Mouse (Mus musculus) ES-E14 (cell line): ENCODE data around the gene Adamts8. TPM values are rescaled to one million over a fixed set of nuclear protein-coding genes. Genes with fewer than 3 reads are reported as not detected.

Source experiments
- DNase-seq: peaks from one replicate; pipeline ENCODE4 v3.0.0-alpha.2; 2013; ENCODE audit warnings: low read depth, low spot score
- H3K27ac ChIP-seq: 2 replicates; pipeline ENCODE4 v1.5.1; 2012; ENCODE audit warnings: low read depth, mild to moderate bottlenecking, low read length, moderate library complexity, mixed read lengths; ENCODE audit not compliant: poor library complexity, insufficient read depth, severe bottlenecking
- H3K36me3 ChIP-seq: 2 replicates; pipeline ENCODE4 v1.6.1; 2012; ENCODE audit warnings: mild to moderate bottlenecking, low read length, moderate library complexity, mixed read lengths; ENCODE audit not compliant: control insufficient read depth, poor library complexity, insufficient read depth, severe bottlenecking
- H3K4me1 ChIP-seq, 2 experiments: fragments of 150-350 bp in 1 of 2; sonication (generic) in 1 of 2; 2 replicates each; pipeline ENCODE4 v1.6.1; 2012; ENCODE audit warnings: low read length in 2 of 2, mild to moderate bottlenecking in 1 of 2, mixed read lengths in 1 of 2; ENCODE audit not compliant: control insufficient read depth in 2 of 2, insufficient read depth in 2 of 2, poor library complexity in 1 of 2
- H3K4me3 ChIP-seq, 2 experiments: fragments of 150-350 bp in 1 of 2; sonication (generic) in 1 of 2; 2 replicates each; pipeline ENCODE4 v1.5.1; 2012; ENCODE audit warnings: low read length in 2 of 2, low read depth in 1 of 2, mild to moderate bottlenecking in 1 of 2, mixed read lengths in 1 of 2; ENCODE audit not compliant: insufficient read depth in 1 of 2, poor library complexity in 1 of 2, severe bottlenecking in 1 of 2
- H3K9ac ChIP-seq: 2 replicates; pipeline ENCODE4 v1.6.1; 2012; ENCODE audit warnings: low read depth, mild to moderate bottlenecking, low read length, mixed read lengths; ENCODE audit not compliant: poor library complexity, insufficient read depth, severe bottlenecking
- H3K9me3 ChIP-seq: fragments of 150-350 bp; sonication (generic); 2 replicates; pipeline ENCODE4 v1.6.1; 2012; ENCODE audit warnings: low read depth, mild to moderate bottlenecking, low read length; ENCODE audit not compliant: control insufficient read depth, insufficient read depth
- CHD2 ChIP-seq: IDR thresholded peaks from 2 replicates; pipeline ENCODE4 v1.6.1; 2014; ENCODE audit warnings: mild to moderate bottlenecking, low read depth, low read length, inconsistent platforms
- HCFC1 ChIP-seq: IDR thresholded peaks from 2 replicates; pipeline ENCODE4 v1.6.1; 2012; ENCODE audit warnings: low read length, inconsistent platforms, borderline replicate concordance; ENCODE audit not compliant: insufficient read depth
- MAFK ChIP-seq: IDR thresholded peaks from 2 replicates; pipeline ENCODE4 v1.6.1; 2014; ENCODE audit warnings: mild to moderate bottlenecking, low read depth, low read length, inconsistent platforms; ENCODE audit not compliant: insufficient read depth
- ZC3H11A ChIP-seq: IDR thresholded peaks from 2 replicates; pipeline ENCODE4 v1.6.1; 2012; ENCODE audit warnings: low read depth, mild to moderate bottlenecking, inconsistent platforms, low read length, borderline replicate concordance
- ZNF384 ChIP-seq: IDR thresholded peaks from 2 replicates; pipeline ENCODE4 v1.6.1; 2012; ENCODE audit warnings: low read depth, low read length, inconsistent platforms
- in situ Hi-C, 2 experiments: fragments of 600-800 bp; cut with MboI; formaldehyde crosslinking; loops; one replicate each; pipeline ENCODE4 v1.15.1; 2025; ENCODE audit warnings: low sequenced_read_pairs in 2 of 2, inconsistent platforms in 1 of 2; ENCODE audit not compliant: unreplicated experiment in 2 of 2
- total RNA-seq: library from RNA; depleted of rRNA; stranded (reverse); fragments of 300-350 nt; gene quantifications from 2 replicates; pipeline ENCODE4 v1.2.3, GENCODE M21; 2012

Gene Adamts8
- total RNA-seq, 1 experiment, result 5.4 TPM

DNA sequence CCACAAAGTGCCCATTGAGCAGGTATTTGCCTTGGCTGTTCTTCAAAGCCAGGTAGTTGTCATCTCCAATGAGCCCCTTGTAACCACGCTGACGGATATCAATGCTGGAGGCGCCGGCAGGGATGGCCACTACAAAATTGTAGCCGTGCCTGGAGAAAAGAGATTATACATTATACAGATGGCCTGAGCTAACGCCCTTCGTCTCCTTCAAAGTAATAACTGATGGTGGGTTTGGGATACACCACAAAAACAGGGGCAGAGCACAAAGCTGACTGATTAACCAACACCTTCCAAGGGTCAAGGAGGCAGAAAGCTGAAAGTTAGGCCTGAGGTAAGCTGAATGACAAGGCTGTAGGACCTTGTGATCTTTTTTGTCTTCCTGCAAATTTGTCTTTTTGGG, 39.7 kb upstream of the Adamts8 start:
- in situ Hi-C loops, result no loop called here
- DNase-seq, result no peak

DNA sequence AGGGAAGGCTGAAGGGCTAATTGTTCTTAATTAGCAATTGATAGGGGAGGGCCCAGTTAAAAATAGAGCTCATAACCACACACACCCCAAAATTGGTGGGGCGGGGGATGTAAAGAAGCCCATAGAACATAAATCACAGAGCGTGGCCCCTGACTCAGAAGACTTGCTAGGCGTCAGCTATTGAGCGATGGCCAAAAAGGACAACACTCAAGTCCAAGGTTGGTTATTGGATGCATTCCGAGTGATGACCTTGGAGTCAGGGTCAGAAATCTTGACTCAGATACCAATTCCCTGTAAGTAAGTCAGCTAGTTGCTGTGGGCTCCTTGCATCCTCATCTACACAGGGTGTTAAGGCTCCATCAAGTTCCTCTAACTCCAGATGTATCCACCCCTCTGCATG, 39.1 kb upstream of the Adamts8 start:
- Histone ChIP-seq H3K4me3 (no peak overlapping the region), H3K9ac (no peak overlapping the region), H3K27ac (no peak overlapping the region), H3K9me3 (no peaks in the 10 kb centered on the region), H3K36me3 (no peaks in the 10 kb centered on the region), H3K4me1 (no peaks in the 10 kb centered on the region)
- TF ChIP-seq ZC3H11A (no peak), HCFC1 (no peak), ZNF384 (no peak), MAFK (no peak), CHD2 (no peak)
- in situ Hi-C loops, result no loop called here
- no peak for DNase-seq

More for the DNA sequence above, 39.7 kb upstream of the Adamts8 start:
- Histone ChIP-seq H3K9ac (no peak overlapping the region), H3K4me1 (no peaks in the 10 kb centered on the region), H3K9me3 (no peaks in the 10 kb centered on the region), H3K4me3 (0 out of 4 replicates have a peak overlapping the region, but pooled peaks of 1 of the 2 experiments have one; percentile 33), H3K36me3 (no peaks in the 10 kb centered on the region), H3K27ac (no peak overlapping the region)
- no peak for TF ChIP-seq HCFC1
- TF ChIP-seq MAFK, result no peak
- no peak for TF ChIP-seq CHD2
- TF ChIP-seq ZNF384, result no peak
- TF ChIP-seq ZC3H11A, result no peak

DNA sequence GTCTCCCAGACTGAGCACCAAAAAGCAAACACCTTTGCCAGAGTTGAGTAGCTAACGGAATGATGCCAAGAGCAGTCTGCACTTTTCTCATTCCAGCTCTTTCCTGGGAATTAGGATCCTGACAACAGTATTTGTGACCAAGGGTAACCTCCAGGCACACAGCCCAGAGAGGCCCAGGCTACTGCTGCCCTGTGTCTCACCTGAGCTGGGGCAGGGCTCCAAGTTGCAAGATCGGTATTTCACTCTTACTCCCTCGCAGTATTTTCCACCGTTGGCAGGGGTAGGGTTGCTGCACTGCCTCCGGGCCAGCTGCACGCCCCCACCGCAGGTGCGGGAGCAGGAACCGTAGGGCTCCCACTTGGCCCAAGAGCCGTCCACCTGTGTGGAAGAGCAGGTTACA, 36.5 kb upstream of the Adamts8 start:
- Histone ChIP-seq H3K36me3 (no peaks in the 10 kb centered on the region), H3K4me3 (no peak overlapping the region), H3K9ac (no peak overlapping the region), H3K27ac (no peak overlapping the region), H3K9me3 (no peaks in the 10 kb centered on the region), H3K4me1 (no peaks in the 10 kb centered on the region)
- TF ChIP-seq ZC3H11A, result no peak
- TF ChIP-seq HCFC1, result no peak
- no peak for TF ChIP-seq ZNF384
- no peak for TF ChIP-seq MAFK
- no peak for DNase-seq
- in situ Hi-C loops, result no loop called here

GRCm38 (mm10) chr9:30906426-30906825, 35.9 kb upstream of the Adamts8 start:
- DNase-seq, result no peak
- TF ChIP-seq CHD2 (no peak), ZC3H11A (no peak), ZNF384 (no peak), HCFC1 (no peak), MAFK (no peak)
- no peak overlapping the region for H3K9ac ChIP-seq
- no peaks in the 10 kb centered on the region for H3K9me3 ChIP-seq
- H3K4me1 ChIP-seq, result no peaks in the 10 kb centered on the region
- no peak overlapping the region for H3K27ac ChIP-seq
- no peak overlapping the region for H3K4me3 ChIP-seq
- in situ Hi-C loops, result no loop called here
- no peaks in the 10 kb centered on the region for H3K36me3 ChIP-seq

DNA sequence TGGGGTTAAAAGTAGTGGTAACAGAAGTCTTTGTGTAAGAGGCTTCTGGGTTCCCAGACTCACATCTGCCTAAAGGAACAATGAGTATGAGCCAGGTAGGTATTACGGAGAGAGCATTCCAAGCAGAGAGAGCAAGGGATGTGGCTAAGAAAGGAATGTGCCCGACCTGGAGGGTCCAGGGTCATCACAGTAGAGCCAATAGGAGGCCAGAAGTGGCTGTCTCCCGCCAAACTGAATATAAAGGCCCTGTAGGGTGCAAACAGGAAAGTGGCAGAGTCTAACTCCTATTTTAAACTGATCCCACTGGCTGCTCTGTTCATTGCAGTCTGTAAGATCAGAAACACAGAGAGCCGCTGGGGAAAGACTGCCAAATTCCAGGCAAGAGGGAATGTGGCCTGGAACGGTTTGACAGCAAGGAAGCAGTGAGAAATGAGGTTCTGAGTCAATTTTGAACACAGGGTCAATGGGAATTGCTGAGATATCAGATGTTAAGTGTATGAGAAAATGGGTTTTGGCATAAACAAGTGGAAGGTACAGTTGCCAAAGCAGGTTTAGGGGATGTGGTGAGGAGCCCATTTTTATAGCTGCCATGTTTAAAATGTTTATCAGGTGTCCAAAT, 34.6 kb upstream of the Adamts8 start:
- Histone ChIP-seq H3K4me3 (no peak overlapping the region), H3K36me3 (no peaks in the 10 kb centered on the region), H3K9ac (no peak overlapping the region), H3K9me3 (no peaks in the 10 kb centered on the region), H3K4me1 (no peaks in the 10 kb centered on the region), H3K27ac (no peak overlapping the region)
- in situ Hi-C loops, result no loop called here
- no peak for TF ChIP-seq MAFK
- no peak for TF ChIP-seq ZNF384
- no peak for TF ChIP-seq CHD2
- TF ChIP-seq HCFC1, result no peak
- no peak for TF ChIP-seq ZC3H11A
- no peak for DNase-seq
